Mouse (Mus musculus) effector memory CD4-positive, alpha-beta T cell, adult 7 months (primary cell): ENCODE results near the gene Rpf2. TPM values are rescaled to one million over a fixed set of nuclear protein-coding genes. Genes with fewer than 3 reads are reported as not detected.

Experiments
- polyA plus RNA-seq: library from polyadenylated mRNA; unstranded; fragments of 100-300 nt; shearing (Covaris generic); gene quantifications from one replicate; pipeline ENCODE4 v1.2.1, GENCODE M21; 2017

Rpf2 gene
- 33.4 TPM for polyA plus RNA-seq

DNA sequence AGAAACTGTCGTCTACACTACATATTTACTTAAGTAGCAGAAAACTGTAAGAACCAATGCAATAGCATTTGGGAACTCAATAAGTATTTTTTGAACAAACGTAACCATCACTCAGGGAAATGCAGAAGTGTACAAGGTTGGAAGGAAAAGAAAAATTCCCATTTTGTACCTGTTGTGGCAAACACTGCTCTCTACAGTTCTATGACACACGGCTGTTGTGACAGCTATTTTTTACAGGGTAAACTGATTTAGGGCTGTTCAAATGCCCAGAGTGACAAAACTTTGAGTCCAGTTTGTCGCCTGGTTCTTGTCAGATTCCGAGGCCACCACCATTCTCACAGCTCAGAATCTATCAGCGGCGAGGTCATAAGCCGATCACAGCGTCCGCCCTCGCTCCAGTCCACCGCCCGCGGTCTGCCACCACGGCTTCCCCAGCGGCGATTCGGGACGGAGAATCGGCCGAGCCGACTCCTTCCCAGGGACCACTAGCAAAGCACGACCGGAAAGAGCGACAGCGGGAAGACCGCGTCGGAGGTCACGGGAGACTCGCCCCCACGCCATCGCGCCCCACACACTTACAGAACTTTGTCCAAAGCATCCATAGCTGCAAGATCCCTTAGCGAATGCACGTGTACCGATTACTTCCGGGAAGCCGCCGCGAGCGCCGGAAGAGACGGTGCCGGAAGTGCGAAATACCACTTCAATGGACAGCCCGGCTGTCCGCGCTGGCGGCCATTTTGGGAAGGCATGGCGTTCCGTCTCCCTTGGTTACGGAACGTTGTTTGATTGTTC, at the start of gene Rpf2:
Rpf2 (minus strand) TSS at position 663 of the 792 bp plus-strand sequence.

DNA sequence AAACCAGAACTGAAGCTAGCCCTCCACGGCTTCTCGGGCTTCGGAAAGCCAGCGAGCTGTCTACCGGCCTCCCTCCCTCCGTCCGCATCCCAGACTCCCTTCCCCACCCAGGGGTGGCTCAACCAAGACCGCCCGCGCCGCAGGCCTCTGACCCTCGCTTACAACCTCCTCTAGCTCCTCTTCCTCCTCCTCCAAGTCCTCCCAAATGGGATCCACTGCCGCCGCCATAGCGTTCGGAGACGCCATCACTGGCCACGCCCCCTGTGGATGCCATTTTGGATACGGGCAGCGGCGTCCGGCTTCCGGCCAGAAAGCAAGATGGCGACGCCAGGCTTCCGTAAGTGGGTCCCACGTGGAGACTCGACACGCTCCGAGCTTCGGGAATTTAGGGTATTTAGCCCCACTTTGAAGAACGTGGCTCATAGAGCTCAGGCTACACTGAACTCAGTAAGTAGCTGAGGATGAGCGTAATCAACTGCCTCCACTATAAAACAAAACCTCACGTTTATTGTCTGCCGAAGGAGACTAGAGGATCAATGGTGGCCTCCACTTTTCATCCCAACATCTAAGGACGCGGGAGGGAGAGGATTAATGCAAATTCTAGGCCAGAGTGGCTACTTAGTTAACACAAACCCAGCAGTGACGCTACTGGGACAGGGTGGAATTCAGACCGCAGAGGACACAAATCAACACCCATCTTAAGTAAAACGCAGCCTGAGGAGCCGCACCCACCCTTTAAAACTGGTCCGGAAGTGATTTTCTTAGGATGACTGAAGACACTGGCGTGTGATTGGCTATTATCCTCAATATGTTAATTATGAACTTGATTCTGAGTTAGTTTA, 10.8 kb upstream of the Rpf2 start, which contains the start of gene Gtf3c6:
Gtf3c6 (minus strand) TSS at position 695 of the 842 bp plus-strand sequence.

Other genes with a start within 250 kb of the Rpf2 start
- gene Mfsd4b1, start 221.8 kb downstream of the Rpf2 start, polyA plus RNA-seq = not detected
- gene Slc16a10, start 104.8 kb downstream of the Rpf2 start, polyA plus RNA-seq = 1.4 TPM
- gene Gtf3c6, start 11.1 kb upstream of the Rpf2 start, polyA plus RNA-seq = 51.2 TPM
- 174 TPM for gene Amd1, start 55.1 kb upstream of the Rpf2 start, polyA plus RNA-seq
- 26.8 TPM for gene Cdk19, start 92.5 kb upstream of the Rpf2 start, polyA plus RNA-seq